Comparison of ENCODE assay signal across 22 mouse cellular contexts in the genomic region with DNA sequence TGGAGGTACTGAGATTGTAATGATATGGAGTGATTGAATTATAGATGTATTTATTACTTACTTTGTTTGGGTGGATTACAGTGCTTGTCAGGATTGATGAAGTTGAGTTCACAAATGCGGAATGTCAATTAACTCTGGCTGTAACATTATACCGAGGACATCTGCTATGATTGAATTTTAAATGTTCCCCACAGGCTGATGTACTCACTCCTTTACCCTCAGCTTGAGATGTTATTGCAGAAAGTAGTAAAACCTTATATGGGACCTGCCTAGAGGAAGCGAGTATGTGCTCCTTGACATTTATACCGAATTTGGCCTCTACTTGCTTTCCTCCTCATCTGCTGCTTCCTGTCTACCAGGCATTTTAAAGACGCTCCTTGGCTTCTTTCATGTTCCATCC.
DNase-seq lines count a peak whose midpoint lies in the region; ATAC-seq and TF ChIP-seq lines count a peak whose summit lies in the region.
"Had no signal": no experiment of that assay in that cellular context is flagged by ENCODE, and none has a peak within 500 bp of the region (broad histone marks: within the 10 kb centered on the region; RNA-seq: fewer than 3 reads in every experiment).

No protein-coding gene starts in this region.

- peak; percentile 36; the same call in 1 of the 2 replicates for ATAC-seq in forebrain, embryonic 13.5 days
- no peak for ATAC-seq in forebrain, embryonic 12.5 days (ENCODE audit: low FRiP score)
- ATAC-seq in kidney, embryonic 15.5 days (replicated peaks; ENCODE audit: low FRiP score) = peak; percentile 61
- ATAC-seq in stomach, embryonic 16.5 days (ENCODE audit: insufficient read depth, low FRiP score) = no peak
- no peak for ATAC-seq in stomach, postnatal 0 days (ENCODE audit: low FRiP score, low TSS enrichment)
- ATAC-seq in megakaryocyte, adult 5-6 weeks (ENCODE audit: poor library complexity, severe bottlenecking) = no peak
- ATAC-seq: intestine, embryonic 16.5 days; Patski had no signal

- H3K27me3 ChIP-seq in forebrain, embryonic 13.5 days = no peaks in the 10 kb centered on the region
- no peaks in the 10 kb centered on the region for H3K27me3 ChIP-seq in forebrain, embryonic 12.5 days
- no peaks in the 10 kb centered on the region for H3K27me3 ChIP-seq in kidney, embryonic 15.5 days
- H3K27me3 ChIP-seq in stomach, embryonic 16.5 days (ENCODE audit: control insufficient read depth, insufficient read depth, low read length) = no peaks in the 10 kb centered on the region
- no peaks in the 10 kb centered on the region for H3K27me3 ChIP-seq in stomach, postnatal 0 days (ENCODE audit: control insufficient read depth, insufficient read depth, low read length)
- H3K27me3 ChIP-seq: embryonic facial prominence, embryonic 13.5 days; heart, embryonic 13.5 days; hindbrain, embryonic 15.5 days; Patski had no signal

- H3K4me3 ChIP-seq in forebrain, embryonic 13.5 days = no peak overlapping the region
- no peak overlapping the region for H3K4me3 ChIP-seq in forebrain, embryonic 12.5 days (replicated peaks)
- no peak overlapping the region for H3K4me3 ChIP-seq in kidney, embryonic 15.5 days (replicated peaks)
- no peak overlapping the region for H3K4me3 ChIP-seq in stomach, embryonic 16.5 days (replicated peaks; ENCODE audit: low read length)
- no peak overlapping the region for H3K4me3 ChIP-seq in stomach, postnatal 0 days (ENCODE audit: low read depth, low read length)
- H3K4me3 ChIP-seq: embryonic facial prominence, embryonic 13.5 days; erythroblast, embryonic 14.5 days; heart, embryonic 13.5 days; hindbrain, embryonic 15.5 days had no signal

- no peak overlapping the region for H3K9ac ChIP-seq in forebrain, embryonic 13.5 days
- no peak overlapping the region for H3K9ac ChIP-seq in forebrain, embryonic 12.5 days
- H3K9ac ChIP-seq in kidney, embryonic 15.5 days = no peak overlapping the region
- no peak overlapping the region for H3K9ac ChIP-seq in stomach, embryonic 16.5 days (ENCODE audit: low read length)
- no peak overlapping the region for H3K9ac ChIP-seq in stomach, postnatal 0 days (ENCODE audit: low read length)
- H3K9ac ChIP-seq: embryonic facial prominence, embryonic 13.5 days; heart, embryonic 13.5 days; hindbrain, embryonic 15.5 days had no signal

- TF ChIP-seq CTCF in stomach, postnatal 0 days (IDR thresholded peaks at IDR 0.05; ENCODE audit: low read depth) = no peak

- TF ChIP-seq EP300 in stomach, postnatal 0 days (optimal IDR thresholded peaks at IDR 0.05) = no peak

- no peaks in the 10 kb centered on the region for H3K36me3 ChIP-seq in forebrain, embryonic 13.5 days (ENCODE audit: poor library complexity, severe bottlenecking)
- no peaks in the 10 kb centered on the region for H3K36me3 ChIP-seq in forebrain, embryonic 12.5 days (replicated peaks)
- no peaks in the 10 kb centered on the region for H3K36me3 ChIP-seq in kidney, embryonic 15.5 days
- H3K36me3 ChIP-seq in stomach, embryonic 16.5 days (ENCODE audit: control insufficient read depth, insufficient read depth, low read length) = no peaks in the 10 kb centered on the region
- no peaks in the 10 kb centered on the region for H3K36me3 ChIP-seq in stomach, postnatal 0 days (ENCODE audit: control insufficient read depth, insufficient read depth, low read length)
- H3K36me3 ChIP-seq: embryonic facial prominence, embryonic 13.5 days; heart, embryonic 13.5 days; hindbrain, embryonic 15.5 days had no signal

- no peak overlapping the region for H3K27ac ChIP-seq in forebrain, embryonic 13.5 days
- H3K27ac ChIP-seq in forebrain, embryonic 12.5 days = no peak overlapping the region
- peak overlapping the region; percentile 79 for H3K27ac ChIP-seq in kidney, embryonic 15.5 days
- H3K27ac ChIP-seq in stomach, embryonic 16.5 days (ENCODE audit: low read length) = peak overlapping the region; percentile 33; the same call in 1 of the 2 replicates
- H3K27ac ChIP-seq in stomach, postnatal 0 days (replicated peaks) = no peak overlapping the region
- H3K27ac ChIP-seq: embryonic facial prominence, embryonic 13.5 days; heart, embryonic 13.5 days; hindbrain, embryonic 15.5 days had no signal

- H3K4me1 ChIP-seq in forebrain, embryonic 13.5 days = no peaks in the 10 kb centered on the region
- no peaks in the 10 kb centered on the region for H3K4me1 ChIP-seq in forebrain, embryonic 12.5 days
- H3K4me1 ChIP-seq in kidney, embryonic 15.5 days = peaks cover 11% of the 10 kb centered on the region
- 0 out of 2 replicates have a peak, but pooled peaks cover 3% of the 10 kb centered on the region for H3K4me1 ChIP-seq in stomach, embryonic 16.5 days (ENCODE audit: control insufficient read depth, insufficient read depth, low read length)
- no peaks in the 10 kb centered on the region for H3K4me1 ChIP-seq in stomach, postnatal 0 days (replicated peaks; ENCODE audit: control insufficient read depth, insufficient read depth)
- H3K4me1 ChIP-seq: heart, embryonic 13.5 days; hindbrain, embryonic 15.5 days had no signal

- DNase-seq in kidney, adult 18-20 months = no peak
- no peak for DNase-seq in stomach, postnatal 0 days (ENCODE audit: low spot score)
- no peak for DNase-seq in adrenal gland, postnatal 10 days
- DNase-seq: adrenal gland, adult 2 months; adrenal gland, postnatal 36 days; cerebellum, adult 2 months; cerebellum, postnatal 10 days; embryo, embryonic 11 days; gastrocnemius, postnatal 36 days; heart, adult 11 months; heart, postnatal 36 days had no signal

- no peak overlapping the region for H3K4me2 ChIP-seq in forebrain, embryonic 13.5 days
- no peak overlapping the region for H3K4me2 ChIP-seq in forebrain, embryonic 12.5 days
- no peak overlapping the region for H3K4me2 ChIP-seq in kidney, embryonic 15.5 days
- H3K4me2 ChIP-seq in stomach, embryonic 16.5 days (ENCODE audit: low read depth, low read length) = no peak overlapping the region
- H3K4me2 ChIP-seq in stomach, postnatal 0 days (replicated peaks; ENCODE audit: low read depth) = no peak overlapping the region
- H3K4me2 ChIP-seq: embryonic facial prominence, embryonic 13.5 days; heart, embryonic 13.5 days; hindbrain, embryonic 15.5 days had no signal

- WGBS in forebrain, embryonic 13.5 days = 84% methylated on average over 5 of the region's 5 CpGs
- 88% methylated on average over 5 of the region's 5 CpGs for WGBS in forebrain, embryonic 12.5 days
- 27% methylated on average over 5 of the region's 5 CpGs for WGBS in kidney, embryonic 15.5 days
- 62% methylated on average over 5 of the region's 5 CpGs for WGBS in stomach, embryonic 16.5 days
- WGBS in stomach, postnatal 0 days = 63% methylated on average over 5 of the region's 5 CpGs

- no peaks in the 10 kb centered on the region for H3K9me3 ChIP-seq in forebrain, embryonic 13.5 days (replicated peaks)
- H3K9me3 ChIP-seq in forebrain, embryonic 12.5 days = no peaks in the 10 kb centered on the region
- no peaks in the 10 kb centered on the region for H3K9me3 ChIP-seq in kidney, embryonic 15.5 days (replicated peaks)
- no peaks in the 10 kb centered on the region for H3K9me3 ChIP-seq in stomach, embryonic 16.5 days (replicated peaks; ENCODE audit: control insufficient read depth, low read length)
- H3K9me3 ChIP-seq in stomach, postnatal 0 days (ENCODE audit: control insufficient read depth, low read length) = no peaks in the 10 kb centered on the region
- H3K9me3 ChIP-seq: embryonic facial prominence, embryonic 13.5 days; hindbrain, embryonic 15.5 days had no signal

Comparison
In these comparisons a context has a peak if more than half of its experiments do, and no peak if none do; other contexts are left out.
1. ATAC-seq: peak in forebrain, embryonic 13.5 days (single experiment) and kidney, embryonic 15.5 days (single experiment); none in forebrain, embryonic 12.5 days (single experiment), stomach, embryonic 16.5 days (single experiment), stomach, postnatal 0 days (single experiment) and megakaryocyte, adult 5-6 weeks (single experiment).
2. H3K27ac ChIP-seq: peak in kidney, embryonic 15.5 days (single experiment) and stomach, embryonic 16.5 days (single experiment); none in forebrain, embryonic 13.5 days (single experiment), forebrain, embryonic 12.5 days (single experiment) and stomach, postnatal 0 days (single experiment).